ENCODE assay signal across 24 mouse cellular contexts in the genomic region with DNA sequence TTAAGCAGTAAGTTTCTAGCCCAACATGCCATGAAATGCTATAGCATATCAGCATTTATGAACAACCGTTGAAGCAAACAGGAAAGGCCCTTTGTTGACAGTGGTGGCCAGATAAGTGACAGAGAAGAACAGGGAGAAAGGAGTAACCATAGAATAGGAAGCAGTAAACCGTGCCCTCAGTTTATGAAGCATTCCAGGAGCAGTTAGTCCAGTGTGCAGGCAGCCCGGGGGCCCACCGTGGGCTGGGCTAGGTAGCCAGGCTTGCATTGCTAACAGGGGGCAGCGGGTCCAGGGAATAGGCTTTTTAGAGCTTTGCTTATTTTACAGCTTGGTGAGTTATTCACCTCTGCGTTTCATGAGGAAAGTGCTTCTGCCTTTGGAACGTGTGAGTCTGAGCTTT. TPM values are rescaled to one million over a fixed set of nuclear protein-coding genes. Genes with fewer than 3 reads are reported as not detected.
DNase-seq lines count a peak whose midpoint lies in the region; ATAC-seq and TF ChIP-seq lines count a peak whose summit lies in the region.
"Had no signal": no experiment of that assay in that cellular context is flagged by ENCODE, and none has a peak within 500 bp of the region (broad histone marks: within the 10 kb centered on the region; RNA-seq: fewer than 3 reads in every experiment).

No protein-coding gene starts in this region.

- H3K9ac ChIP-seq in hindbrain, embryonic 12.5 days = no peak overlapping the region
- H3K9ac ChIP-seq in liver, embryonic 11.5 days (ENCODE audit: low read depth, low read length) = no peak overlapping the region
- H3K9ac ChIP-seq in liver, postnatal 0 days (replicated peaks) = no peak overlapping the region
- H3K9ac ChIP-seq: forebrain, embryonic 13.5 days; heart, embryonic 15.5 days; intestine, embryonic 15.5 days; liver, embryonic 15.5 days; midbrain, embryonic 15.5 days; neural tube, embryonic 12.5 days had no signal

- H3K27me3 ChIP-seq in hindbrain, embryonic 10.5 days (ENCODE audit: insufficient read depth, poor library complexity, severe bottlenecking) = no peaks in the 10 kb centered on the region
- no peaks in the 10 kb centered on the region for H3K27me3 ChIP-seq in hindbrain, embryonic 12.5 days
- H3K27me3 ChIP-seq in liver, embryonic 11.5 days (replicated peaks; ENCODE audit: control insufficient read depth, insufficient read depth, low read length) = no peaks in the 10 kb centered on the region
- H3K27me3 ChIP-seq in liver, postnatal 0 days (ENCODE audit: insufficient read depth, low read length) = no peaks in the 10 kb centered on the region
- no peaks in the 10 kb centered on the region for H3K27me3 ChIP-seq in midbrain, embryonic 10.5 days (ENCODE audit: low read depth, poor library complexity, severe bottlenecking)
- H3K27me3 ChIP-seq: forebrain, embryonic 13.5 days; heart, embryonic 15.5 days; intestine, embryonic 15.5 days; liver, embryonic 15.5 days; midbrain, embryonic 15.5 days; neural tube, embryonic 12.5 days had no signal

- no peak overlapping the region for H3K27ac ChIP-seq in hindbrain, embryonic 10.5 days
- H3K27ac ChIP-seq in hindbrain, embryonic 12.5 days = no peak overlapping the region
- peak overlapping the region; percentile 21 for H3K27ac ChIP-seq in liver, embryonic 11.5 days (ENCODE audit: low read depth, low read length)
- H3K27ac ChIP-seq in liver, postnatal 0 days (ENCODE audit: low read depth) = no peak overlapping the region
- H3K27ac ChIP-seq in midbrain, embryonic 10.5 days (replicated peaks) = no peak overlapping the region
- H3K27ac ChIP-seq: forebrain, embryonic 13.5 days; heart, embryonic 15.5 days; intestine, embryonic 15.5 days; left cerebral cortex, adult 2 months; liver, embryonic 15.5 days; midbrain, embryonic 15.5 days; neural tube, embryonic 12.5 days had no signal

- no peaks in the 10 kb centered on the region for H3K9me3 ChIP-seq in hindbrain, embryonic 10.5 days
- no peaks in the 10 kb centered on the region for H3K9me3 ChIP-seq in hindbrain, embryonic 12.5 days (replicated peaks)
- no peaks in the 10 kb centered on the region for H3K9me3 ChIP-seq in liver, embryonic 11.5 days (ENCODE audit: control insufficient read depth, low read length)
- H3K9me3 ChIP-seq in liver, postnatal 0 days (ENCODE audit: low read length) = no peaks in the 10 kb centered on the region
- H3K9me3 ChIP-seq in midbrain, embryonic 10.5 days (replicated peaks) = peaks cover 3% of the 10 kb centered on the region; the same call in 1 of the 2 replicates
- H3K9me3 ChIP-seq: forebrain, embryonic 13.5 days; heart, embryonic 15.5 days; intestine, embryonic 15.5 days; liver, embryonic 15.5 days; midbrain, embryonic 15.5 days; neural tube, embryonic 12.5 days had no signal

- no peak for TF ChIP-seq EP300 in liver, postnatal 0 days (IDR thresholded peaks at IDR 0.05; ENCODE audit: low read depth)

- no peak overlapping the region for H3K4me2 ChIP-seq in hindbrain, embryonic 12.5 days (replicated peaks)
- peak overlapping the region; percentile 12; the same call in 1 of the 2 replicates for H3K4me2 ChIP-seq in liver, embryonic 11.5 days
- no peak overlapping the region for H3K4me2 ChIP-seq in liver, postnatal 0 days (ENCODE audit: low read depth, low read length)
- H3K4me2 ChIP-seq: forebrain, embryonic 13.5 days; heart, embryonic 15.5 days; intestine, embryonic 15.5 days; liver, embryonic 15.5 days; midbrain, embryonic 15.5 days; neural tube, embryonic 12.5 days had no signal

- H3K4me1 ChIP-seq in hindbrain, embryonic 10.5 days (replicated peaks) = peaks cover 10% of the 10 kb centered on the region
- H3K4me1 ChIP-seq in hindbrain, embryonic 12.5 days = no peaks in the 10 kb centered on the region; the same call in 1 of the 2 replicates
- peaks cover 3% of the 10 kb centered on the region; the same call in 1 of the 2 replicates for H3K4me1 ChIP-seq in liver, embryonic 11.5 days (replicated peaks; ENCODE audit: control insufficient read depth, insufficient read depth, low read length)
- H3K4me1 ChIP-seq in liver, postnatal 0 days (ENCODE audit: insufficient read depth) = no peaks in the 10 kb centered on the region
- H3K4me1 ChIP-seq in midbrain, embryonic 10.5 days = peaks cover 4% of the 10 kb centered on the region; the same call in 1 of the 2 replicates
- H3K4me1 ChIP-seq: forebrain, embryonic 13.5 days; heart, embryonic 15.5 days; intestine, embryonic 15.5 days; liver, embryonic 15.5 days; midbrain, embryonic 15.5 days; neural tube, embryonic 12.5 days had no signal

- ATAC-seq in hindbrain, embryonic 12.5 days (ENCODE audit: low FRiP score) = no peak
- ATAC-seq in liver, embryonic 11.5 days (replicated peaks; ENCODE audit: low FRiP score) = no peak
- ATAC-seq in liver, postnatal 0 days = no peak
- peak; percentile 33 for ATAC-seq in megakaryocyte progenitor cell, adult 5-6 weeks (replicated peaks; ENCODE audit: poor library complexity)
- ATAC-seq: forebrain, embryonic 13.5 days; hindbrain, embryonic 16.5 days; intestine, embryonic 15.5 days; lung, postnatal 0 days; midbrain, embryonic 15.5 days had no signal

- no peaks in the 10 kb centered on the region for H3K36me3 ChIP-seq in hindbrain, embryonic 10.5 days
- H3K36me3 ChIP-seq in hindbrain, embryonic 12.5 days = no peaks in the 10 kb centered on the region
- H3K36me3 ChIP-seq in liver, embryonic 11.5 days (ENCODE audit: control insufficient read depth, insufficient read depth, low read length) = no peaks in the 10 kb centered on the region
- H3K36me3 ChIP-seq in liver, postnatal 0 days (replicated peaks; ENCODE audit: insufficient read depth, low read length) = no peaks in the 10 kb centered on the region
- no peaks in the 10 kb centered on the region for H3K36me3 ChIP-seq in midbrain, embryonic 10.5 days
- H3K36me3 ChIP-seq: heart, embryonic 15.5 days; intestine, embryonic 15.5 days; liver, embryonic 15.5 days; midbrain, embryonic 15.5 days; neural tube, embryonic 12.5 days had no signal

- H3K4me3 ChIP-seq in hindbrain, embryonic 10.5 days = no peak overlapping the region
- H3K4me3 ChIP-seq in hindbrain, embryonic 12.5 days = no peak overlapping the region
- H3K4me3 ChIP-seq in liver, embryonic 11.5 days (ENCODE audit: low read depth, low read length) = no peak overlapping the region
- H3K4me3 ChIP-seq in liver, postnatal 0 days (ENCODE audit: low read depth, low read length) = no peak overlapping the region
- H3K4me3 ChIP-seq in midbrain, embryonic 10.5 days = no peak overlapping the region
- H3K4me3 ChIP-seq: erythroblast, embryonic 14.5 days; forebrain, embryonic 13.5 days; heart, embryonic 15.5 days; intestine, embryonic 15.5 days; left cerebral cortex, adult 2 months; liver, embryonic 15.5 days; midbrain, embryonic 15.5 days; neural tube, embryonic 12.5 days had no signal

- no peak for TF ChIP-seq CTCF in liver, postnatal 0 days (IDR thresholded peaks at IDR 0.05; ENCODE audit: low read depth)

- DNase-seq in hindbrain, embryonic 10.5 days (ENCODE audit: low spot score) = peak; percentile 2
- DNase-seq in liver, embryonic 11.5 days (ENCODE audit: low spot score) = no peak
- DNase-seq in liver, postnatal 0 days = no peak
- DNase-seq in forelimb bud, embryonic 11.5 days (ENCODE audit: low read depth, low spot score) = peak; percentile 18
- no peak for DNase-seq in lung, postnatal 14 days
- no peak for DNase-seq in midbrain, embryonic 10.5 days (ENCODE audit: low spot score)
- DNase-seq: adrenal gland, postnatal 14 days; cerebellum, adult 9-10 months; heart, postnatal 4 days; kidney, postnatal 14 days; right cerebral cortex, postnatal 14 days had no signal

- WGBS in hindbrain, embryonic 10.5 days = 62% methylated on average over 7 of the region's 7 CpGs
- WGBS in hindbrain, embryonic 12.5 days = 75% methylated on average over 7 of the region's 7 CpGs
- WGBS in liver, embryonic 11.5 days = 39% methylated on average over 7 of the region's 7 CpGs
- WGBS in liver, postnatal 0 days (ENCODE audit: insufficient replicate concordance) = 40% methylated on average over 7 of the region's 7 CpGs
- 72% methylated on average over 7 of the region's 7 CpGs for WGBS in midbrain, embryonic 10.5 days

RNA-seq across cellular contexts. Expression of gene BC067074, which starts 39.3 kb away (rescaled TPM):
- 1.8 TPM in 2 replicates for polyA plus RNA-seq in hindbrain, embryonic 10.5 days (2016; fragmentation: Nextera tagmentation; extraction: Ambion mirVana)
- polyA plus RNA-seq in hindbrain, embryonic 12.5 days (2016; fragmentation: Nextera tagmentation; extraction: Ambion mirVana) = 3.5 and 4.5 TPM in 2 replicates
- polyA plus RNA-seq in liver, embryonic 11.5 days (2014; fragmentation: Nextera tagmentation; extraction: Ambion mirVana) = 1.0 and 1.2 TPM in 2 replicates
- 0.06 and 0.09 TPM in 2 replicates for polyA plus RNA-seq in liver, postnatal 0 days (2015; fragmentation: Nextera tagmentation; extraction: Ambion mirVana)
- total RNA-seq in megakaryocyte progenitor cell, adult 5-6 weeks (2015) = 0.10 TPM in 1 of 2 replicates, not detected in the other
- 0.14 TPM in 1 of 2 replicates, not detected in the other for total RNA-seq in megakaryocyte progenitor cell, adult 5-6 weeks (2017)
- polyA plus RNA-seq in midbrain, embryonic 10.5 days (2016; fragmentation: Nextera tagmentation; extraction: Ambion mirVana) = 1.3 and 1.5 TPM in 2 replicates
- total RNA-seq: megakaryocyte-erythroid progenitor cell, adult 5-6 weeks had no signal
- polyA plus RNA-seq: erythroblast, embryonic 14.5 days had no signal

Comparison
In these comparisons a context has a peak if more than half of its experiments do, and no peak if none do; other contexts are left out.
1. DNase-seq: peak in hindbrain, embryonic 10.5 days (single experiment) and forelimb bud, embryonic 11.5 days (single experiment); none in liver, embryonic 11.5 days (single experiment), liver, postnatal 0 days (single experiment), lung, postnatal 14 days (single experiment) and midbrain, embryonic 10.5 days (single experiment).